Mouse (Mus musculus): Measurements from ENCODE around the gene Cd4.
"Not testable (repeated sequence)": the region's sequence is repeated elsewhere in the genome, so short reads cannot be mapped to it uniquely, and the experiment has no call there.

Cd4 gene

DNA sequence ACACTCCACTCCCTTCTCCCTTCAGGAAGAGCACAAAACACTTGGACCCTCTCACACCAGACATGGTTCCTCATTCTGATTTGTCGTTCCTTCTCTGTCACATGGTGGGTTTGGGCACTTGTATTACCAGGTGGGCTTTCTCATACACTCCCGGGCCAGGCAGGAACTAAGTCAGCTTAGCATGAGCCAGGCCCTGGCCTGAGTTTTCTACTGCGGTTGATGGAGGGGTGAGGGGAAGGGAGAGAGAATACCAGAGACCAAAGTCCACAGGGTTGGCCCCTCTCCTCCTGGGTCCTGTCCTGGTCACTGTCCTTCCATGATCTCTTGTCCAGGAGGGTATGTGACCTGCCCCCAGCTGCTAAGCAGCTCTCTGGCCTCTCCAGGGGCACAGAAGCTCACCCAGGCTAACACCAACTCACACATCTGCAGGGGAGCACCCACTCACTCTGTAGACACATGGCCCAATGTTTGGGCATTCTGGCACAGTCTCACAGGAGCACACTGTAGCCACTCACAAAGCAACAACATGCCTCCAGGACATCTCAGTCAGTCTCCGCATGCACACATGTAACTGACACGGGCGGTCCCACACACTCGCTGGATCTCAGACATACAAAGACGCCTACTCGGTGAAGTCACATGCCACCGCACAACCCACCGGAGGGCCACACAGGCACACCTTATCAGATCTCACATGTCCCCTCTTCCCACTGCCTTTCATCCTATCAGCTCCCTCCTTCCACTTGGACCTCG, 28.1 kb upstream of the Cd4 start:
- in situ Hi-C loops (cut with MboI, MseI) = no loop called here

DNA sequence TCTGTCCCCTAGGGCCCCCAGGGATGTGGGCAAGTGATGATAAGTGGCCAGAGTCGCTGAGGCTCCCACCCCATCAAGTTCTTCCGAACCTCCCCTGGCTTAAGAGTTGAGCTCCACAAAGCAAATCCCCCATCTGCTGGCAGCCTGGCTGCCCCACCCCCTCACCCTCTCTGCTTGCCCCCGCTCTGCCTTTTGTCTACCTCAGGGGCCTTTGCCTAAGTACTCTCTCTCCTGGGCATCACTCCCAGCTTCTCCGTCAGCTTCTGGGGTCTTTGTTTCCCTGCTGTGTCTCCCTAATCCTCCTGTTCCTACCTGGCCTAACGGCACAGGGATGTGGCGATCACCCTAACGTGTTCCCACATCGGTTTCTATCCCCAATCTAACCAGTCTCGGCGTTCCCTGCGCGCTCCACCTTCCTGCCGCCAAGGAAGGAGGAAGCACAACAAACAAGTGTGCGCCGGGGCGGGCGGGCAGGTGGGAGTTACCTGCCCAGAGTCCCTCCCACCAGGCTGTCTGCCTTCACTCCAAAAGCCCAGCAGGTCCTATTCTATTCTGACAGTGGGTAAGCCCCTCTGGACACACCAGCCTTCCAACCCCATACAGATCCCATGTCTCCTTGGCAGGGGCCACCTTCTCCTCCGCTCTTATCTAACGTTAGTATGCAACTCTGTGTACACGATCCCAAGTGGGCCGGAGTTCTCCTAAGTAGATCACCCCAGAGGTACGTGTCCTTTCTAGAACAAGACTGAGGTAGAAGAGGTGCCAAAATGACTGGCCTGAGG, 27.3 kb upstream of the Cd4 start:
- in situ Hi-C loops (cut with MboI, MseI) = no loop called here

DNA sequence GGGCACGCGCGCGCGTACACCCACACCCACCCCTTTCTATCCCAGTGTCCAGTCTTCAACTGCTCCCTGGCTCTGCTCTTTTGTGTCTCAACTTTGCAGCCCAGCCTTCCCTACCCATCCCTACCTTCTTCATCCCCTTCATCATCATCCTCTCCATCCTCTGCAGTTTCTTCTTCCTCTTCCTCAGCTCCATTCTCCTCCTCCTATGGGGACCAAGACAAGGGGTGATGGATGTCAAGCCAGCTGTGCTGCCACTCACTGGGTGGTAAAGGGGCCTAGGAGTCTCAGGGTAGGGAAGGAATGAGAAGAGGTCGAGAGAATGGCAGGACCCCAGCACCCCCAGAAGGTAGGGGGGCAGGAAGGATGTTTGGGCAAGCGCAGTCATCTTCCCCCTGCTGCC, 26.5 kb upstream of the Cd4 start:
- in situ Hi-C loops (cut with MboI, MseI) = no loop called here

DNA sequence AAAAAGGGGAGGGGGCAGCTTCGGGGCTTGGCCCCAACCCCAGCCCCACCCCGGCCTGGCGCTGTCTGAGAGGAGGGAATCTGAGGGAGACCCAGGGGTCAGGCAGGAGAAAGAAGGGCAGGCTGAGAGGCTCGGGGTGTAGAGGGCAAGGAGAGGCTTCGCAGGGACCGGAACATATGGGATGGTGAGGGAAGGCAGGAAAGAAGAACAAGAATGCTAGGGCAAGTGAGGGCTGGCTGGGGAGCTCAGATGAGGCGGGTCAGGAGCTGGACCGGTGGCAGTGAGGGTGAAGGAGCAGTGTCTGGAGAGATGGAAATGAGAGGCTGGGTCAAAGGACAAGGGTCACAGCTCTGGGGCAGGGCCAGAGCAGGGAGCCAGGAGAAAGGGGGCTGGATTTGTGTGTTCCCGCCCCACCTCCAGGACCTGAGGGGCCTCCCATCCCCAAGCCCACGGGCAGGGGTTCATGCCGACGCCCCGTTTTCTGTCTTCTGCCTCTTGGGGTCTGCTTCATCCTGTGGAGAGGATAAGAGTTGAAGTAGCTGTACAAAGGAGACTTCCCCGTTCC, 25.8 kb upstream of the Cd4 start:
- in situ Hi-C loops (cut with MboI, MseI) = no loop called here

DNA sequence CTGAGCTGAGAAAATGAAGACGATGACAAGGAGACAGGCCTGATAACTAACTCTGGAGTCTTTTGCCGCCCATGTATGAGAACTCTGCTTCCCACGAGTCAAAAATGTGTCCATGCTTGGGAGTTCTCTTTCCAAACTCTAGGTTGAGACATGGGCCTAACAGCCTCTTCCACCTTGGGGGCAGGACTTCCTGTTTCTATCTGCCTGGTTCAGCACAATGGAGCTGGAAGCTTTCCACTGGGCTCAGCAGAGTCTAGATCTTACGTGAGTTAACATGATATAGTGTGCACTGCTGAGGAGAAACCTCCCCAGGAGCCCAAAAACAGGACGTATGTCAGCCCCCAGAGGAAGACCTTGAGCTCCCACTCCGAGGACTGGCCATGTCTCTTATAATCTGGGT, 25.2 kb upstream of the Cd4 start:
- in situ Hi-C loops (cut with MboI, MseI) = no loop called here

DNA sequence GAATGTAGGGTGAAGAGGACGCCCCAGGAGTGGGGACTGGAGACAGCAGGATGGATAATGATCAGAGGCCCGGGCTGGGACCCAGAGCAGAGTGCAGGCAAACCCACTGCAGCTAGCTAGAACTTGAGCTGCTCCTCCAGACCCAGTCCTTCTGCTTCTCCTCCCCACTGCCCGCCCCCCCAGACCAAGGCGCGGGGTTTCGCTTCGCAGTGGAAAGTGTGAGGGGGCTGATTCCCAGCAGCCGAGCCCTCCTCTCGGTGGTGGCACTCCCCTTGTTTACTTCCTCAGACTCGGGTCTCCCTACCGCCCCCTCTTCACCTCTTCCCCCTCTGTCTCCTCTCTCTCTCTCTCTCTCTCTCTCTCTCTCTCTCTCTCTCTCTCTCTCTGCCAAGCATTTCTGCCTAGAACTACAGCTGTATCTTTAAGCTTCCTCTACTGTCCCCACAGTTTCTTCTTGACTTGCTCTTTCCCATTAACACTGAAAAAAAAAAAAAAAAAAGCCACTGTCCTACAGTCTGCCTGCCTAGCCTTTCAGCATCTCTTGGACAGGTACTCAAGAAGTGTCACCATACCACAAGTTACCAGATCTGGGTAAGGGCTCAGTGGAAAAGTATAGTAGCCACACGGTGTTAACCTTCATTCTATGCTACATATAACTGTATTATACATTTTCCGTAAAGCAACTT, 23.7 kb upstream of the Cd4 start, which contains the start of gene Lag3:
Gene Lag3, minus strand, starts transcription at position 173 of the 686 bp plus-strand sequence.
- in situ Hi-C loops (cut with MboI, MseI) = no loop called here

DNA sequence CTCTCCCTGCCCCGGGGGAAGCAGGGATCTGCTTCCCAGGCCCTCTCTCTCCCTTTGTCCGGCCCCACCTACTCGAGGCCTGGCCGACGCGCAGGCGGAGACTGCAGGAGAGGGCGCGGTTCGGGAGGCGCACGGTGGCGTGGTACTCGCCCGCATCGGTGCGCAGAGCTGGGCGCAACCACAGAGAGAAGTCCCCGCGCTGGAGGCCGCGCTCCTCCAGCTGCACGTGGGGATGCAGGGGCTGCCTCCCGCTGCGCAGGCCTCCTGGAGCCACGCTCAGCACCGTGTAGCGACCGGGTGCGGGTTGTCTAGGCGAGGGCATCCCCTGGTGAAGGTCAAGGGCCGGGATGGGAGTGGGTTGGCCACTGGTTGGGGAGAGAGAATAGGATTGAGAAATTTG, 22.0 kb upstream of the Cd4 start:
- in situ Hi-C loops (cut with MboI, MseI) = no loop called here

DNA sequence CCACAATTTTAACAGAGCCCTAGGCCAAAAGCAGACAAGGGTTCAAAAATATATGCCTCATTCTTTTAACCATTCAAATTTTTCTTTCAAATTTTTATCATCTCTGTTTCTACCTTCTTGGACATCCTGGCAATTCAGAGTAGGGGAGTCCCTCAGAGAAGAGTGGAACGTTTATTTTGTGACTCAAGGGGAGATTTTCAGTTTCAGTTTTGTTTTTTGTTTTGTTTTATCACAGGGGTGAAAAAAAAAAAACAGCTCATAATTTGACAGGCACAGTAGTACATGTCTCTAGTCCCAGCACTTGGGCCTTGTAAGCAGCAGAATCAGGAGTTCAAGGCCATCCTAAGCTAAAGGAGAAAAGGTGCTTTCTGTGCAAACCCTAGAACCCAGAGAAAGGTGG, 19.7 kb upstream of the Cd4 start:
- in situ Hi-C loops (cut with MboI, MseI) = no loop called here

DNA sequence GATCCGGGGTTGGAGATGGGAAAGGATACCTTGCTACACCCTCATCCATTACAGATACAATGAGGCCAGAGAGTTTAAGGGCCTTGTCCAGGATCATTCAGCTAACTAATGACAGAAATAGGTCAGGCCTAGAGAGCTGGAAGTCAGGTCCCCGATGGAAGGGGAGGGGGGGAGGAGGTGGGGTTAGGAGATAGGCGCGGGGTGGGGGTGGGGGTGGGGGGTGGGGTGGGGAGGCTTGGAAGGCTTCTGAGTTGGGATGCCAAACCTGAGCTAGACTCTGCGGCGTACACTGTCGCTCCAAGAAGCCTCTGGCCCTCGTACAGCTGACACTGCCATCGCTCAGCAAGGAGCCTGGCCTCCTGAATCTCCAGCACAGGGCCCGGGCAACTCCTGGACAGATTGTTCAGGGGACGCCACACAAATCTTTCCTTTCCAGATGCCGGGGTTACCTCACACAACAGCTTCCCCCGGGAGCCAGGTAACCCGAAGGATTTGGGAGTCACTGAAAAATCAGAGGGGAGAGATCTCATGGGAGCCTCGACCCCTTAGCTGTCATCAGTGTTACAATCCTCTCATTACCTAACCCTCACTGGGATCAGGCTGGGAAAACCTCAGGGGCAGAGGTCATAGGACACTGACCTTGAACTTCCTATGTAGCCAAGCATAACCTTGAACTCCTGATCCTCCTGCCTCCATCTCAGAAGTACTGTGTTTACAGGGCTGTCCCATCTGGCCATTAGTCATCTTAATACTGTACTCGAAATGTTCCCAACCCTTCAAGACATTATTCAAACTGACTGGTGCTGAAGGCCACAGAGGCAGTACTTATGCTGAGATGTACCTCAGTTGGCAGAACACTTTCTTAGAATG, 17.2 kb upstream of the Cd4 start:
- in situ Hi-C loops (cut with MboI, MseI) = no loop called here

DNA sequence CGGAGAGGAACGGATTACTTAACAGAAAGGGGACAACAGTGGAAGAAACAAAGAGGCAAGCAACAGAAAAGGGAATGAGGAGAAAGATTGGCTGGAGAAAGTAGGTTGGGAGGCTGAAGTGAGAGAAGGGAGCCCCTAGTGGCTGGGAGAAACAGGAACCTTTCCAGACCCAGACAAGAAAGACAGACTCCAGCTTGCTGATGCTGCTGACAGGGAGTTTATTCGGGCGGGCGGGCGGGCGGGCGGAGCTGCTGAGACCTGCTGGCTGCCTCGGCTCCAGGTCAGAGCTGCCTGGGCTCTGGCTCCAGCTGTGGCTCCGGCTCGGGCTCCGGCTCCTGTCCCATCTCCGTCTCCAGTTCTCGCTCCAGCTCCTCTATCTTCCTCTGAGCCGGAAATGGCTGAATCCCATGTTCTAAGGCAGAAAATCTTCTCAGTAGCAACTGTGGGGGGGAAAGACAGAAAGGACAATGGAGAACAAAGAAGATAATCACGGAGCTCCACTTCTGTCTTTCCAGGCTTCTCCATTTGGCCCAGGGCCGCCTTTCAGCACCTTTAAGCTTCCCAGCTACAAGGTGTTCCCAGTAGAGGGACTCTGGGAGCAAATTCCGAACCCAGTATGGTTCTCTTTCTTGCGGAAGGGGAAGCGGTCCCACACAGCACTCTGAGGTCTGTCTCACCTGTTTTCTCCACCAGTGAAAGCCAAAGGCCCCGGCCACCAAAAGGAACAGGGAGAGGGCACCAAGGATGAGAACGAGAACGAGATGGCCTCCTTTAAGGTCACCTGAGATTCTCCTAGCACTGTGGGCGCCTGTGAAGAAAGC, 16.4 kb upstream of the Cd4 start:
- in situ Hi-C loops (cut with MboI, MseI) = no loop called here

DNA sequence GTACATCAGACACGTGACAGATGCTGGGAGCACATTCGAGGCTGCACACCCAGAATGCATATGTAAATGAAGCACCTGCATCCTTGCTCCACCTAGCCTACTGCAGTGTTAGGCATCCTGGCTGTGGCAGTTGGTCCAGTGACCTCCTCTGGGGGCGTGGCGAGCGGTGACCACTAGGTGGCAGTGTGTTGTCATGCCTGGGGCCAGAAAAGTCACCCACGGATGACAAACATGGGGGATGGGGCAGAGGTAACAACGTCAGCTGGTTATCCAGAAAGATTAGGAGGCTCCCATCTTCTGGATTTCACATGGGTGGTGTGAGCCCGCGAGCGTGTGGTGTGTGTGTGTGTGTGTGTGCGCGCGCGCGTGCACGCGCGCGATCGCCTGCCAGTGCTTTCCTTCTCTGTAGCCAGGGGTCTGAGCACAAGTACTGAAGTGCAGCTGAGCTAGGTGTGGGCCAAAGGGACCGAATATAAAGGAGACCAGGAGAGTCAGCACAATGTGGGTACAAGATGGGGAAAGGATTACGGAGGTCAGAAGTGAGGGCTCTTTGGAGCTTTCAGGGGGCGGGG, 15.6 kb upstream of the Cd4 start:
- in situ Hi-C loops (cut with MboI, MseI) = no loop called here

DNA sequence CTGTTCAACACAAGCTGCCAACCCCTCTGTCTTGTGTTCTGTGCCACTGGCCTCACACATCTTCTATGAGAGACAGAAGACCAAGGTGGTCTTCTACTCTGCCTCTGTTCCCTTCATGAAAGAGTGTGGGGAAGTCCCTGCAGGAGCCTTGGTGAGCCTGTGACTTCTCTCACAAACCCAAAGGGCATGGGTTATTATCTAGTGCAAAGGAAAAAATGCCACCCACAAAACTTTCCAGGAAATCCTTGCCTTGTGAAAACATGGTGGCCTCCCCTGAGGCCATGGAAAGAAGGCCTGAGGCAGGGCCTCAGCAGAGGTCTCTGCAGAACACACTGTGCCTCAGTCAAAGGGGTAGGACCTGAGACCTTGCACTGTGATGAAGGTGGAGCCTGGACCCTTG, 13.8 kb upstream of the Cd4 start:
- in situ Hi-C loops (cut with MboI, MseI) = no loop called here

DNA sequence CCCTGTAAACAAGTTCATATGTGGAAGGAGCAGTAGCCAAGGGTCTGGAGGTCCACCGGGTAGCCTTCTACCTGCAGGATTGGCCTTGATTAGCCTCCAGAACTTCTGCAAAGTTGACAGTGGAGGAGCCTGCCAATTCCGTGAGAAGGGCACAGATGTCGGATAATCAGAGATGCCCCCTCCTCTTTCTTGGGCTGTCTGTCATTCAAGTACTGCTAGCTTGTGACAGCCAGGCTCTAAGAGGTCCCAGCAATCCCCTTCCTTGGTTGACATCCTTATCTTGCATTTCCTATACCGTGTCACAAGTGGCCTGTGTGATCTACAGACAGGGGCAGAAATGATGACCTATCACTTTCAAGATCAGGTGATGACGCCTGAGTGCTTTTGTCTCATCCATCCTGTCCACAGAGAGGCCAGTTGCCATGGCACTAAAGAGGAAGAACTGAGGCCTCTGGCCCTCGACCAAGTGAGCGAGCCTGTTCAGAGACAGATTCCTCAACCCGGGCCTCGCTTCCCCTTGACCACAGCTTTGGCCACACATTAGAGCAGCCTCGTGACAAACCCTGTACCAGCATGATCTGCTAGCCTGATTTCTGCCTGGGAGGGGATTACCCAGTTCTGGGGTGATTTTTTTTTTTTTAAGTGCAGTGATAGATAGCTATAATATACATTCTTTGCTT, 12.9 kb upstream of the Cd4 start:
- in situ Hi-C loops (cut with MboI, MseI) = no loop called here

DNA sequence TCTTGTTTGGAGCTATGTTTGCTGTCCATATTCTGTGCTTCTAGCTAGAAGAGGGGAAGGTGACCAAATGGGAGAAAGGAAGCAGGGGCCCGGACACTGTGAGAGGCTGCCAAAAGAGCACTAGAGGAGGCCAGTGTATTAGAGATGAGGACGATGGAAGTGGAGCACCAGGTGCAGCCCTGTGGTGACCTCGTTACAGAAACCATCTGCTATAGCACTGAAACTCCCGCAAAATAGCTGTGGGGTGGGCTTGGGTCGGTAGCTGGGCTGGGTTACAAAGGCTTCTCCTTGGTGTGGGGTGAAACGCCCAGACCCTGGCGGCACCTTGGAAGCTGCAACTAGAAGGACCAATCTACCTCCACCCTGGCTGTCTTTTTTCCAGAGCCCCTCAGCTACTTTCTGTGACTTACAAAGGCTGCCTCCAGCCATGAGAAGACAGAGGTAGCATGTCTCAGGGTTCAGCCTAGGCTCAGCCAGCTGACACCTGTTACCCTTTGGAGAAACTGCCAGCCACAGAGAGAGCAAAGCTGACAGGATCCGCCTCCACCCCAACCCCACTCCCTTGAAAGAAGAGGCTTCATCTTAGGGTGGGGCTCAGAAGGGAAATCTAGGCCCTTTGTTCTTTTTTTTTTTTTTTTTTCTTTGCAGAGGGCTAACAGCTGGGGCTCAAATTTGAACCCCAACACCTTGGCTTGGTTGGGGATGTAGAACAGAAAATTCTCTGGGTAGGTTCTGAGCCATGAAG, 12.2 kb upstream of the Cd4 start:
- in situ Hi-C loops (cut with MboI, MseI) = no loop called here

DNA sequence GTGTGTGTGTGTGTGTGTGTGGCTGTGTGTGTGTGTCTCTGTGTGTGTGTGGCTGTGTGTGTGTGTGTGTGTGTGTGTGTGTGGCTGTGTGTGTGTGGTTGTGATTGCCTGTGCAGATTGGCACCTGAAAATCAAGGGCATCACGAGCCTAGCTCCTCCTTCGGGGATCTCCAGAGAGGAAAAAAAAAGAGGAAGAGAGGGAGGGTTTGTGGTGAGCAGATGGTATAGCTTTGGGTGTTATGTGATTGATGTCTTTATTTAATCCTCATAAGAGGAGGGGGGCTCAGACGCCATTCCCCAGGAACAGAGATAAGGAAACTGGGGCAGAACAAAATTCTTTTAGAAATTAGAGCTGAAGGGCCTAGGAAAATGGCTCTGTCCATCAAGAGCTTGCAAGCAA, 10.3 kb upstream of the Cd4 start:
- in situ Hi-C loops (cut with MboI, MseI) = no loop called here

DNA sequence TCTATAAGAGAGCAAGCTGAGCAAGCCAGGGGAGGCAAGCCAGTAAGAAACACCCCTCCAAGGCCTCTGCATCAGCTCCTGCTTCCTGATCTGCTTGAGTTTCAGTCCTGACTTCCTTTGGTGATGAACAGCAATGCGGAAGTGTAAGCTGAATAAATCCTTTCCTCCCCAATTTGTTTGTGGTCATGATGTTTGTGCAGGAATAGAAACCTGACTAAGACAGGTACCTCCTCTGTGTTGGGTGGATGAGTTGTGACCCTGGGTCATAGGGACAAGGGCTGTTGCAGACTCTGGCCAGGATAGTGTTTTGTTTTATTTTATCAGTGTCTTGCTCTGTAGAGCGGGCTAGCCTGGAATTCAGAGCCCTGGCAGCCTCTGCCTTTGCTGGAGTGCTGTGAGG, 6.1 kb upstream of the Cd4 start:
- in situ Hi-C loops (cut with MboI, MseI) = not testable (repeated sequence)

DNA sequence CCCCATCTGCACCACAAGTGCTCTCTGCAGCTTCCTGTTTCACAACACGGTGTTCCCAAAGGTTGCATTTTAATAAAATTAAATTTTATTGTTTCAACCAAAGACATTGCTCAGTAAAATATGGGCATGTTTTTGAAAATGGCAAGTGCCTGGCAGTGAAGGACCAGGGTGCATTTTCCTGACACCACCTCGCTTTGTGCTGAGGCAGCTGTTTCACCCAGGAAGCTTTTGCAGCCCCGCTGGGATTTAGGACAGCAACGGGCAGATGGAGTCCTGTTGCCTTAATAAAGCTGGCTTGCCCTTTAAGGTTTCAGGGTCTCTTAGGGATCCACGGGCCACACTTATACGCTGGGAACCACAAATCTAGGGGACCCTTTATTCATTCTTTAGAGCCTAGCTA, 3.0 kb upstream of the Cd4 start:
- in situ Hi-C loops (cut with MboI, MseI) = no loop called here

DNA sequence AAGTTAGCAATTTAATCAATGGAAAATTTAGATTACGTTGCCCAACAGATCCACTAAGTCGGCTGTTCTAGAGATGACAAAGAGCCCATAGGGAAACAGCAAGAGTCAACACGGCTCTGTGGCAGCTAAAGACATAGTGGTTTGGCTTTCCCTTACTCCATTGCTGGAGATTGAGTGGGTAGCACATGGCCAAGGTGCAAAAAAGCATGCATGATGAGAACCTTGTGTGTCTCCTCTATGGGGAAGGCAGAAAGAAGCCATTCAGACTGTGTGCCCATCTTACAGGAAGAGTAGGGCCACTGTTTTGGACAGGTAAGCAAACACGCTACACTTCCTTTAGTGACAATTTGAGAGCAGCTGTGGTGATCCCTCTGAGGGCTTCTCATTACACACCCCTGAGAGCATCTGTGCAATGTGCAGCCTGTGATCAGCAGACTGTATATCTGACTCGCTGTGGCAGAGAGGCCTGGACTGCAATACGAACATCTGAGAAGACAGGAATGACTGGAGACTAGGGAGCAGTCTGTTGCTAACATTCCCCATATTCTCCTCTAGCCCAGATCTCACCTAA, 619 bp upstream of the Cd4 start:
- in situ Hi-C loops (cut with MboI, MseI) = no loop called here
